Mouse (Mus musculus): ENCODE data around the gene Ica1. TPM values are rescaled to one million over a fixed set of nuclear protein-coding genes. Genes with fewer than 3 reads are reported as not detected.

Ica1 gene
- polyA plus RNA-seq, 1 experiment = 48.6 TPM

- no peaks in the 10 kb centered on the region for H3K9me3 ChIP-seq
- no peaks in the 10 kb centered on the region for H3K27me3 ChIP-seq (replicated peaks)
Measured at GRCm38 (mm10) chr6:8693926-8694635, 84.2 kb downstream of the Ica1 start.

DNA sequence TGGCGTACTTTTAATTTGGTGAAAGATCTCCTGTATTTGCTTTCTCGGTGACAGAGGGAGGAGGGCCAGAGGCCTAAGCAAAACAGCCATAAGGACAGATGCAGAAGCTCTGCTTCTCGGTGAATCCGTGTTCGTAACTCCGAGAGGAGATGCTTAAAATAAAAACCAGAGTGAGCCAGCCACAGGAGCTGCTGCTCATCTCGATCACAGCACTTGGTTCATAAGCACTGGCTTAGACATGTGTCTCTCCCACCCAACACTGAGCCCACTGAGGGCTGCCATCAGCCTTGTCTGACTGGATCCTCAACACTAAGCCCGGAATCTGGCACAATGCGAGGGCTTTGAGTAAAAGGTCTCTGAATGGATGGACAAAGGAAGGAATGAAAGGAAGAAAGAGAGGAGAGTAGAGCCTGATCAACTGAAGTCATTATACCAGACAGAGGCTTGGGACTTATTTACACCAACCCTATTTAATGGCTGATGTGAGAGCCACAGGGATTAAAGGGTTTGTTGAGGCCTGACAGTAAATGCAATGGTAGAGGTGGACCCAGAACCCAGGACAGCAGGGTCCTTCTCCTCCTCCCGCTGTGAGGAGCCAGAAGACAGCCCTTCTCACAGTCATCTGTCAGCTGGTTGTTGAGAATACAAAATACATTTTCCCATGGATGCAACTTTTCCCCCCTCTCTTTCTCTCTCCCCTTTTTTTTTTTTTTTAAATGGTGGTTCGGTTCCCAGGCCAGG lies 85.0 kb downstream of the Ica1 start:
- Histone ChIP-seq H3K4me1 (peaks cover 12% of the 10 kb centered on the region), H3K36me3 (replicated peaks; ENCODE audit: low read length) (peaks cover 21% of the 10 kb centered on the region), H3K27me3 (replicated peaks) (no peaks in the 10 kb centered on the region), H3K9me3 (no peaks in the 10 kb centered on the region), H3K4me3 (replicated peaks) (no peak overlapping the region)
- TF ChIP-seq FLI1 (IDR thresholded peaks at IDR 0.05; ENCODE audit: low read length) (no peak), GATA1 (IDR thresholded peaks at IDR 0.05; ENCODE audit: borderline replicate concordance, low read length) (no peak)

More at GRCm38 (mm10) chr6:8693926-8694635, 84.2 kb downstream of the Ica1 start:
- H3K36me3 ChIP-seq (replicated peaks; ENCODE audit: low read length) = peaks cover 21% of the 10 kb centered on the region
- TF ChIP-seq GATA1 (IDR thresholded peaks at IDR 0.05; ENCODE audit: borderline replicate concordance, low read length) (no peak), FLI1 (IDR thresholded peaks at IDR 0.05; ENCODE audit: low read length) (no peak)
- no peak overlapping the region for H3K4me3 ChIP-seq (replicated peaks)
- peaks cover 12% of the 10 kb centered on the region for H3K4me1 ChIP-seq

- H3K9me3 ChIP-seq = no peaks in the 10 kb centered on the region
- H3K4me3 ChIP-seq (replicated peaks) = no peak overlapping the region
- TF ChIP-seq FLI1 (IDR thresholded peaks at IDR 0.05; ENCODE audit: low read length) (no peak), GATA1 (IDR thresholded peaks at IDR 0.05; ENCODE audit: borderline replicate concordance, low read length) (no peak)
- peaks cover 21% of the 10 kb centered on the region for H3K36me3 ChIP-seq (replicated peaks; ENCODE audit: low read length)
- H3K27me3 ChIP-seq (replicated peaks) = no peaks in the 10 kb centered on the region
- peaks cover 12% of the 10 kb centered on the region for H3K4me1 ChIP-seq
Measured at GRCm38 (mm10) chr6:8691199-8691975, 86.9 kb downstream of the Ica1 start.

DNA sequence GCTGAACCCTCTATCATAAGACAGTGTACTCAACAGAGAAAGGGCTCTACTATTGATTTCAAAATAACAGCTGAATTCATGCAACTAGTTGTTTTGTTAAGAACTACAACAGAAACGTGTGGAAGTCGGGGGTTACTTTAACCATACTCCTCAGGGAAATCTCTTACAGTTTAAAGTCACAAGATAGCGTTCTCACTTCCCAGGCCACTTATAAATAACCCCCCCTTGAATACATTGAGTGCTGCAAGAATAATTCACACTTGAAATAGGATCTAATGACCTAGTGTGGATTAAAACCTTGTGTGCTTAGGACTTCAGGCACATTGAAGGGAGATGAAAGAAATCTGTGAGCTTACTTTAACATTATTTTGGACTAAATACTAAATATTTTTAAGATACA lies 87.8 kb downstream of the Ica1 start:
- H3K27me3 ChIP-seq (replicated peaks) = no peaks in the 10 kb centered on the region
- H3K4me3 ChIP-seq (replicated peaks) = no peak overlapping the region
- no peaks in the 10 kb centered on the region for H3K9me3 ChIP-seq
- no peak for TF ChIP-seq FLI1 (IDR thresholded peaks at IDR 0.05; ENCODE audit: low read length)
- no peak for TF ChIP-seq GATA1 (IDR thresholded peaks at IDR 0.05; ENCODE audit: borderline replicate concordance, low read length)
- peaks cover 17% of the 10 kb centered on the region for H3K36me3 ChIP-seq (replicated peaks; ENCODE audit: low read length)
- peaks cover 12% of the 10 kb centered on the region for H3K4me1 ChIP-seq

GRCm38 (mm10) chr6:8686678-8687580 lies 91.4 kb downstream of the Ica1 start:
- no peak for TF ChIP-seq GATA1 (IDR thresholded peaks at IDR 0.05; ENCODE audit: borderline replicate concordance, low read length)
- no peak for TF ChIP-seq FLI1 (IDR thresholded peaks at IDR 0.05; ENCODE audit: low read length)
- Histone ChIP-seq H3K36me3 (replicated peaks; ENCODE audit: low read length) (peaks cover 2% of the 10 kb centered on the region), H3K27me3 (replicated peaks) (no peaks in the 10 kb centered on the region), H3K4me1 (peaks cover 12% of the 10 kb centered on the region), H3K9me3 (no peaks in the 10 kb centered on the region), H3K4me3 (replicated peaks) (no peak overlapping the region)

GRCm38 (mm10) chr6:8683379-8683778 lies 94.9 kb downstream of the Ica1 start:
- Histone ChIP-seq H3K4me1 (0 out of 2 replicates have a peak, but pooled peaks cover 4% of the 10 kb centered on the region), H3K36me3 (replicated peaks; ENCODE audit: low read length) (peaks cover 9% of the 10 kb centered on the region)
- TF ChIP-seq GATA1 (IDR thresholded peaks at IDR 0.05; ENCODE audit: borderline replicate concordance, low read length) (no peak), FLI1 (IDR thresholded peaks at IDR 0.05; ENCODE audit: low read length) (no peak)

GRCm38 (mm10) chr6:8680931-8681330 lies 97.4 kb downstream of the Ica1 start:
- Histone ChIP-seq H3K27me3 (replicated peaks) (no peaks in the 10 kb centered on the region), H3K4me1 (0 out of 2 replicates have a peak, but pooled peaks cover 4% of the 10 kb centered on the region), H3K4me3 (replicated peaks) (no peak overlapping the region), H3K9me3 (no peaks in the 10 kb centered on the region), H3K36me3 (replicated peaks; ENCODE audit: low read length) (peaks cover 21% of the 10 kb centered on the region)
- no peak for TF ChIP-seq GATA1 (IDR thresholded peaks at IDR 0.05; ENCODE audit: borderline replicate concordance, low read length)
- TF ChIP-seq FLI1 (IDR thresholded peaks at IDR 0.05; ENCODE audit: low read length) = no peak

More at GRCm38 (mm10) chr6:8683379-8683778, 94.9 kb downstream of the Ica1 start:
- Histone ChIP-seq H3K4me3 (replicated peaks) (no peak overlapping the region), H3K27me3 (replicated peaks) (no peaks in the 10 kb centered on the region), H3K9me3 (no peaks in the 10 kb centered on the region)

- Histone ChIP-seq H3K36me3 (replicated peaks; ENCODE audit: low read length) (peaks cover 56% of the 10 kb centered on the region), H3K4me3 (replicated peaks) (no peak overlapping the region), H3K9me3 (no peaks in the 10 kb centered on the region), H3K4me1 (no peaks in the 10 kb centered on the region), H3K27me3 (replicated peaks) (no peaks in the 10 kb centered on the region)
- TF ChIP-seq GATA1 (IDR thresholded peaks at IDR 0.05; ENCODE audit: borderline replicate concordance, low read length) = no peak
- TF ChIP-seq FLI1 (IDR thresholded peaks at IDR 0.05; ENCODE audit: low read length) = no peak
Measured at GRCm38 (mm10) chr6:8673013-8673412, 105.3 kb downstream of the Ica1 start.

- peaks cover 66% of the 10 kb centered on the region for H3K36me3 ChIP-seq (replicated peaks; ENCODE audit: low read length)
- H3K9me3 ChIP-seq = no peaks in the 10 kb centered on the region
- H3K4me3 ChIP-seq (replicated peaks) = no peak overlapping the region
- H3K27me3 ChIP-seq (replicated peaks) = no peaks in the 10 kb centered on the region
- no peak for TF ChIP-seq GATA1 (IDR thresholded peaks at IDR 0.05; ENCODE audit: borderline replicate concordance, low read length)
- TF ChIP-seq FLI1 (IDR thresholded peaks at IDR 0.05; ENCODE audit: low read length) = no peak
- peaks cover 12% of the 10 kb centered on the region for H3K4me1 ChIP-seq
Measured at GRCm38 (mm10) chr6:8669343-8669742, 108.9 kb downstream of the Ica1 start.
